Mouse (Mus musculus): ENCODE results near the gene Rpap3. TPM values are rescaled to one million over a fixed set of nuclear protein-coding genes. Genes with fewer than 3 reads are reported as not detected.

Gene Rpap3
- total and polyA plus RNA-seq, 3 experiments: 84.4 to 98.4 (median 85.7) TPM

- no peak for TF ChIP-seq POLR2AphosphoS2 (IDR thresholded peaks at IDR 0.05; ENCODE audit: low read length)
- H3K9ac ChIP-seq (ENCODE audit: control insufficient read depth, low read depth, low read length, poor library complexity, severe bottlenecking): no peak overlapping the region
- H3K27ac ChIP-seq (ENCODE audit: control insufficient read depth, low read depth, low read length): no peak overlapping the region
- no peaks in the 10 kb centered on the region for H3K79me2 ChIP-seq (ENCODE audit: control insufficient read depth, insufficient read depth, low read length, poor library complexity)
- DNase-seq (ENCODE audit: low read depth, low spot score): no peak
- H3K9me3 ChIP-seq (replicated peaks; ENCODE audit: insufficient read depth, low read length): no peaks in the 10 kb centered on the region
- no peak overlapping the region for H3K4me3 ChIP-seq (ENCODE audit: control insufficient read depth in 1 of 2, insufficient read depth in 1 of 2, low read depth in 2 of 2, low read length in 2 of 2)
- H3K27me3 ChIP-seq (ENCODE audit: control insufficient read depth in 1 of 2, insufficient read depth in 2 of 2, low read length in 2 of 2): peaks cover 41 to 63% of the 10 kb centered on the region in 2 experiments
- no peaks in the 10 kb centered on the region for H3K36me3 ChIP-seq (ENCODE audit: control insufficient read depth in 1 of 2, insufficient read depth in 2 of 2, low read length in 2 of 2)
- H3K4me1 ChIP-seq (ENCODE audit: control insufficient read depth in 1 of 2, insufficient read depth in 2 of 2, low read length in 2 of 2): no peaks in the 10 kb centered on the region
These were observed 19.7 kb upstream of the Rpap3 start for GRCm38 (mm10) chr15:97725198-97725785.

GRCm38 (mm10) chr15:97724346-97725197 is 18.9 kb upstream of the Rpap3 start:
- no peaks in the 10 kb centered on the region for H3K79me2 ChIP-seq (ENCODE audit: control insufficient read depth, insufficient read depth, low read length, poor library complexity)
- no peaks in the 10 kb centered on the region for H3K36me3 ChIP-seq (ENCODE audit: control insufficient read depth in 1 of 2, insufficient read depth in 2 of 2, low read length in 2 of 2)
- H3K4me1 ChIP-seq (ENCODE audit: control insufficient read depth in 1 of 2, insufficient read depth in 2 of 2, low read length in 2 of 2): no peaks in the 10 kb centered on the region
- no peak overlapping the region for H3K27ac ChIP-seq (ENCODE audit: control insufficient read depth, low read depth, low read length)
- H3K9me3 ChIP-seq (replicated peaks; ENCODE audit: insufficient read depth, low read length): no peaks in the 10 kb centered on the region
- TF ChIP-seq MAZ (IDR thresholded peaks at IDR 0.05; ENCODE audit: low read depth, low read length) (no peak), ZKSCAN1 (IDR thresholded peaks at IDR 0.05; ENCODE audit: low read depth, low read length) (no peak), ZNF384 (IDR thresholded peaks at IDR 0.05; ENCODE audit: low read depth, low read length) (no peak), ELF1 (IDR thresholded peaks at IDR 0.05; ENCODE audit: low read depth, low read length) (no peak), SMC3 (IDR thresholded peaks at IDR 0.05; ENCODE audit: low read depth, low read length) (no peak), RAD21 (IDR thresholded peaks at IDR 0.05; ENCODE audit: low read depth, low read length) (no peak), MEF2A (IDR thresholded peaks at IDR 0.05; ENCODE audit: extremely low read depth, insufficient replicate concordance, low read depth, low read length, poor library complexity, severe bottlenecking) (no peak), POLR2AphosphoS2 (IDR thresholded peaks at IDR 0.05; ENCODE audit: low read length) (no peak), ZMIZ1 (IDR thresholded peaks at IDR 0.05; ENCODE audit: low read depth, low read length) (no peak), POLR2AphosphoS5 (IDR thresholded peaks at IDR 0.05; ENCODE audit: borderline replicate concordance, low read depth, low read length) (no peak), SIN3A (IDR thresholded peaks at IDR 0.05; ENCODE audit: low read length) (no peak), KAT2A (conservative IDR thresholded peaks at IDR 0.05; ENCODE audit: low read depth, low read length) (no peak), TCF12 (IDR thresholded peaks at IDR 0.05; ENCODE audit: low read depth, low read length) (no peak), NELFE (IDR thresholded peaks at IDR 0.05; ENCODE audit: low read depth, low read length) (no peak), GATA1 (IDR thresholded peaks at IDR 0.05; ENCODE audit: low read depth, low read length) (no peak)
- DNase-seq (ENCODE audit: low read depth, low spot score): no peak
- peaks cover 37 to 57% of the 10 kb centered on the region in 2 experiments for H3K27me3 ChIP-seq (ENCODE audit: control insufficient read depth in 1 of 2, insufficient read depth in 2 of 2, low read length in 2 of 2)
- H3K4me3 ChIP-seq (ENCODE audit: control insufficient read depth in 1 of 2, insufficient read depth in 1 of 2, low read depth in 2 of 2, low read length in 2 of 2): no peak overlapping the region
- no peak overlapping the region for H3K9ac ChIP-seq (ENCODE audit: control insufficient read depth, low read depth, low read length, poor library complexity, severe bottlenecking)
